Mouse (Mus musculus) macrophage (primary cell): Measurements from ENCODE around the gene Ssbp3. TPM values are rescaled to one million over a fixed set of nuclear protein-coding genes. Genes with fewer than 3 reads are reported as not detected.

ENCODE experiments used
- H3K27ac ChIP-seq: fragments of 350-480 bp; formaldehyde crosslinking; 2 replicates; pipeline ENCODE4 v1.9.0; 2021
- H3K36me3 ChIP-seq: fragments of 350-480 bp; formaldehyde crosslinking; 2 replicates; pipeline ENCODE4 v1.9.0; 2021; ENCODE audit errors: inconsistent target
- H3K4me3 ChIP-seq: fragments of 350-480 bp; formaldehyde crosslinking; 2 replicates; pipeline ENCODE4 v1.9.0; 2021; ENCODE audit errors: inconsistent target
- H3K79me2 ChIP-seq: fragments of 350-480 bp; formaldehyde crosslinking; 2 replicates; pipeline ENCODE4 v1.9.0; 2021; ENCODE audit errors: inconsistent target
- WGBS: methylation state at CpG from one replicate; pipeline ENCODE4 v1.1.7; 2026; ENCODE audit warnings: inconsistent platforms; ENCODE audit not compliant: missing documents; 5-methylcytosine and 5-hydroxymethylcytosine counted together
- polyA plus RNA-seq: library from polyadenylated mRNA; stranded (reverse); fragments of 250-400 nt; gene quantifications from 3 replicates; pipeline ENCODE4 v1.2.4, GENCODE M21; 2018; ENCODE audit warnings: inconsistent platforms
- total RNA-seq, 78 experiments: library from RNA; depleted of rRNA; stranded (reverse); fragments of 250-400 nt; gene quantifications; 1 replicate in 9 of 78; 2 replicates in 24 of 78; 3 replicates in 43 of 78; 4 replicates in 2 of 78; pipeline ENCODE4 v1.2.4; 2018; ENCODE audit warnings: inconsistent platforms in 56 of 78

Ssbp3 gene
- total RNA-seq (2018; cell fraction: chromatin; rRNA removed), result 10 to 100 TPM in 23 of 26 experiments, 1 to 10 TPM in 3; 6.7 to 76.0 (median 27.1) TPM
- total RNA-seq (2018; cell fraction: cytosol; rRNA removed), result 10 to 100 TPM; 13.8 to 30.2 (median 21.6) TPM
- 10 to 100 TPM in 22 of 26 experiments, 1 to 10 TPM in 4; 4.9 to 56.0 (median 16.1) TPM for total RNA-seq (2018; cell fraction: nucleus; rRNA removed)
- 20.3 to 44.3 TPM (median 27.6 TPM) in 3 replicates for polyA plus RNA-seq

GRCm38 (mm10) chr4:106910201-106911172 lies at the start of gene Ssbp3:
Gene Ssbp3 (plus strand): TSS chr4:106910701.
- Histone ChIP-seq H3K4me3 (peak within 1 kb of the TSS; percentile 57), H3K27ac (peak within 1 kb of the TSS; percentile 53), H3K79me2 (no peaks in the 10 kb centered on the region), H3K36me3 (no peaks in the 10 kb centered on the region; the same call in 1 of the 2 replicates)
- under 1% methylated on average over 50 of the region's 51 CpGs for WGBS

- 23% methylated on average over 8 of the region's 8 CpGs for WGBS
- Histone ChIP-seq H3K27ac (no peak overlapping the region), H3K36me3 (no peaks in the 10 kb centered on the region), H3K79me2 (no peaks in the 10 kb centered on the region), H3K4me3 (no peak overlapping the region)
Observed at GRCm38 (mm10) chr4:106861871-106862270, 48.6 kb upstream of the Ssbp3 start.

GRCm38 (mm10) chr4:106862317-106862716 lies 48.2 kb upstream of the Ssbp3 start:
- H3K36me3 ChIP-seq, result no peaks in the 10 kb centered on the region
- 25% methylated on average over 7 of the region's 7 CpGs for WGBS
- no peak overlapping the region for H3K4me3 ChIP-seq
- no peak overlapping the region for H3K27ac ChIP-seq
- no peaks in the 10 kb centered on the region for H3K79me2 ChIP-seq

- WGBS, result 92% methylated on average over 2 of the region's 3 CpGs
Observed at GRCm38 (mm10) chr4:106862767-106863370, 47.6 kb upstream of the Ssbp3 start.

GRCm38 (mm10) chr4:106865415-106866110 lies 44.9 kb upstream of the Ssbp3 start:
- WGBS, result 24% methylated on average over 19 of the region's 19 CpGs
- no peaks in the 10 kb centered on the region for H3K36me3 ChIP-seq
- peak overlapping the region; percentile 57 for H3K27ac ChIP-seq
- H3K79me2 ChIP-seq, result no peaks in the 10 kb centered on the region
- H3K4me3 ChIP-seq, result no peak overlapping the region

More at GRCm38 (mm10) chr4:106862767-106863370, 47.6 kb upstream of the Ssbp3 start:
- no peak overlapping the region for H3K27ac ChIP-seq
- no peak overlapping the region for H3K4me3 ChIP-seq
- H3K79me2 ChIP-seq, result no peaks in the 10 kb centered on the region
- H3K36me3 ChIP-seq, result no peaks in the 10 kb centered on the region

GRCm38 (mm10) chr4:106866381-106866780 lies 44.1 kb upstream of the Ssbp3 start:
- no peaks in the 10 kb centered on the region for H3K36me3 ChIP-seq
- H3K27ac ChIP-seq, result no peak overlapping the region
- WGBS, result 95% methylated on average over 5 of the region's 5 CpGs
- no peak overlapping the region for H3K4me3 ChIP-seq
- no peaks in the 10 kb centered on the region for H3K79me2 ChIP-seq

- 91% methylated on average over 7 of the region's 7 CpGs for WGBS
- no peak overlapping the region for H3K4me3 ChIP-seq
- H3K27ac ChIP-seq, result no peak overlapping the region
- H3K79me2 ChIP-seq, result no peaks in the 10 kb centered on the region
- H3K36me3 ChIP-seq, result no peaks in the 10 kb centered on the region
Observed at GRCm38 (mm10) chr4:106866845-106867244, 43.7 kb upstream of the Ssbp3 start.

- H3K27ac ChIP-seq, result no peak overlapping the region
- H3K4me3 ChIP-seq, result no peak overlapping the region
- 71% methylated on average over 12 of the region's 12 CpGs for WGBS
- no peaks in the 10 kb centered on the region for H3K36me3 ChIP-seq
- no peaks in the 10 kb centered on the region for H3K79me2 ChIP-seq
Observed at GRCm38 (mm10) chr4:106868737-106869438, 41.6 kb upstream of the Ssbp3 start.

GRCm38 (mm10) chr4:106869539-106869951 lies 41.0 kb upstream of the Ssbp3 start:
- H3K79me2 ChIP-seq, result no peaks in the 10 kb centered on the region
- WGBS, result 53% methylated on average over 3 of the region's 3 CpGs

GRCm38 (mm10) chr4:106870556-106870955 lies 39.9 kb upstream of the Ssbp3 start:
- 68% methylated on average over 2 of the region's 2 CpGs for WGBS
- no peak overlapping the region for H3K27ac ChIP-seq
- no peaks in the 10 kb centered on the region for H3K79me2 ChIP-seq

More at GRCm38 (mm10) chr4:106869539-106869951, 41.0 kb upstream of the Ssbp3 start:
- Histone ChIP-seq H3K27ac (no peak overlapping the region), H3K36me3 (no peaks in the 10 kb centered on the region), H3K4me3 (no peak overlapping the region)

GRCm38 (mm10) chr4:106874501-106874900 lies 36.0 kb upstream of the Ssbp3 start:
- Histone ChIP-seq H3K79me2 (no peaks in the 10 kb centered on the region), H3K36me3 (no peaks in the 10 kb centered on the region), H3K27ac (no peak overlapping the region), H3K4me3 (no peak overlapping the region)
- WGBS, result 91% methylated on average over 7 of the region's 7 CpGs

More at GRCm38 (mm10) chr4:106870556-106870955, 39.9 kb upstream of the Ssbp3 start:
- Histone ChIP-seq H3K36me3 (no peaks in the 10 kb centered on the region), H3K4me3 (no peak overlapping the region)

- no peak overlapping the region for H3K27ac ChIP-seq
- no peak overlapping the region for H3K4me3 ChIP-seq
- WGBS, result 27% methylated on average over 6 of the region's 6 CpGs
- no peaks in the 10 kb centered on the region for H3K36me3 ChIP-seq
- no peaks in the 10 kb centered on the region for H3K79me2 ChIP-seq
Observed at GRCm38 (mm10) chr4:106881101-106881500, 29.4 kb upstream of the Ssbp3 start.

- 100% methylated on average over 1 of the region's 2 CpGs for WGBS
- Histone ChIP-seq H3K4me3 (no peak overlapping the region), H3K27ac (no peak overlapping the region), H3K79me2 (no peaks in the 10 kb centered on the region), H3K36me3 (no peaks in the 10 kb centered on the region)
Observed at GRCm38 (mm10) chr4:106883149-106883548, 27.4 kb upstream of the Ssbp3 start.
